Mouse (Mus musculus): ENCODE results near the gene Aimp1.

DNA sequence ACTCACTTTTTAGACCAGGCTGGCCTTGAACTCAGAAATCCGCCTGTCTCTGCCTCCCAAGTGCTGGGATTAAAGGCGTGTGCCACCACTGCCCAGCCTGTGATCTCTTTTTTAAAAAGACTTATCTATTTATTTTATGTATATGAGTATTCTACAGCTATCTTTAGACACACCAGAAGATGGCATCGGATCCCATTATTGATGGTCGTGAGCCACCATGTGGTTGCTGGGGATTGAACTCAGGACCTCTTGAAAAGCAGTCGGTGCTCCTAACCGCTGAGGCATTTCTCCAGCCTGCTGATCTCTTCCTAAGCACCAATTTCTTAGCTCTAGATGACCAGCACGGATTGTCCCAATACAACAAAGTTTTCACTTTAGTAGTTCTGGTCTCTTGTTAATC is 30.2 kb downstream of the Aimp1 start:
- TF ChIP-seq CTCF (IDR thresholded peaks at IDR 0.05; ENCODE audit: borderline replicate concordance, control insufficient read depth, extremely low read depth, insufficient read depth, low read length, poor library complexity) (no peak), POLR2A (IDR thresholded peaks at IDR 0.05; ENCODE audit: control insufficient read depth, extremely low read depth, insufficient read depth, low read length, poor library complexity) (no peak)
